Mouse (Mus musculus) lung, embryonic 14.5 days (tissue): ENCODE results near the gene Nexn. TPM values are rescaled to one million over a fixed set of nuclear protein-coding genes. Genes with fewer than 3 reads are reported as not detected.

ENCODE experiments used
- ATAC-seq: fragments of 200-750 bp; cut with Nextera tagmentation; 2 replicates; pipeline ENCODE4 v1.8.0; 2017; ENCODE audit warnings: mild to moderate bottlenecking, moderate TSS enrichment, moderate library complexity; ENCODE audit not compliant: insufficient read depth
- DNase-seq: peaks from one replicate; pipeline ENCODE4 v3.0.0-alpha.2; 2015
- H3K27ac ChIP-seq: fragments of 300-500 bp; sonication (generic); 2 replicates; pipeline ENCODE4 v1.5.1; 2014; ENCODE audit warnings: low read depth, mild to moderate bottlenecking, moderate library complexity
- H3K27me3 ChIP-seq: fragments of 300-500 bp; sonication (generic); 2 replicates; pipeline ENCODE4 v1.6.1; 2014; ENCODE audit warnings: low read length, control low read depth; ENCODE audit not compliant: insufficient read depth
- H3K36me3 ChIP-seq: fragments of 300-500 bp; sonication (generic); 2 replicates; pipeline ENCODE4 v1.6.1; 2014; ENCODE audit warnings: control low read depth; ENCODE audit not compliant: insufficient read depth
- H3K4me1 ChIP-seq: fragments of 300-500 bp; sonication (generic); 2 replicates; pipeline ENCODE4 v1.6.1; 2014; ENCODE audit warnings: antibody characterized with exemption, control low read depth; ENCODE audit not compliant: insufficient read depth
- H3K4me2 ChIP-seq: fragments of 300-500 bp; sonication (generic); 2 replicates; pipeline ENCODE4 v1.6.1; 2014; ENCODE audit warnings: mild to moderate bottlenecking
- H3K4me3 ChIP-seq: fragments of 300-500 bp; sonication (generic); 2 replicates; pipeline ENCODE4 v1.5.1; 2014; ENCODE audit warnings: low read depth, low read length
- H3K9ac ChIP-seq: fragments of 300-500 bp; sonication (generic); 2 replicates; pipeline ENCODE4 v1.6.1; 2014
- H3K9me3 ChIP-seq: fragments of 300-500 bp; sonication (generic); 2 replicates; pipeline ENCODE4 v1.6.1; 2016; ENCODE audit warnings: low read depth, low read length, control low read depth
- CTCF ChIP-seq: IDR thresholded peaks from 2 replicates; pipeline ENCODE4 v1.5.1; 2016; ENCODE audit warnings: antibody characterized with exemption, low read depth
- WGBS: fragments of 180-500 bp; shearing (Covaris S2); extraction: QIAGEN DNeasy Blood & Tissue Kit; methylation state at CpG from one replicate; pipeline ENCODE4 v1.1.7; 2014; 5-methylcytosine and 5-hydroxymethylcytosine counted together
- polyA plus RNA-seq: library from polyadenylated mRNA; unstranded; fragments of >200 nt; fragmentation: Nextera tagmentation; extraction: Ambion mirVana; gene quantifications from 2 replicates; pipeline ENCODE4 v1.2.1, GENCODE M21; 2014

Gene Nexn
- polyA plus RNA-seq, 1 experiment from 2014 or later: 72.6 TPM

DNA sequence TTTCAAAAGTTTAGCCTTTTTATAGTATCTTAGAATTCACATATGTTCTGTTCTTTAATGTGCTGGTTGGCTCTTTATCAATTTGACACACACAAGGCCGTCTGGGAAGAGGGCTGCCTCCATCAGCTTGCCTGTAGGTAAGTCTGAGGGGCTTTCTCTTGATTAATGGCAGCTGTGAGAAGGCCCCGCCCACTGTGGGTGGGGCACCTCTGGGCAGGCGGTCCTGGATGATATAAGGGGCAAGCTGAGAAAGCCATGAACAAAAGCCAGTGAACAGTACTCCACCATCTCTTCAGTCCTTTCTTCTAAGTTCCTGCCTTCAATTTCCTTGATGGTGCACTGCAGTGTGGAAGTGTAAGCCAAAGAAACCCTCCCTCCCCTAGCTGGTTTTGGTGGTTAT lies 16.0 kb upstream of the Nexn start:
- ATAC-seq: no peak
- Histone ChIP-seq H3K4me1 (no peaks in the 10 kb centered on the region), H3K9me3 (no peaks in the 10 kb centered on the region), H3K9ac (no peak overlapping the region), H3K27ac (no peak overlapping the region), H3K27me3 (no peaks in the 10 kb centered on the region), H3K36me3 (peaks cover 25% of the 10 kb centered on the region), H3K4me2 (no peak overlapping the region), H3K4me3 (no peak overlapping the region)
- 29% methylated on average over 3 of the region's 3 CpGs for WGBS
- TF ChIP-seq CTCF: no peak
- DNase-seq: no peak

DNA sequence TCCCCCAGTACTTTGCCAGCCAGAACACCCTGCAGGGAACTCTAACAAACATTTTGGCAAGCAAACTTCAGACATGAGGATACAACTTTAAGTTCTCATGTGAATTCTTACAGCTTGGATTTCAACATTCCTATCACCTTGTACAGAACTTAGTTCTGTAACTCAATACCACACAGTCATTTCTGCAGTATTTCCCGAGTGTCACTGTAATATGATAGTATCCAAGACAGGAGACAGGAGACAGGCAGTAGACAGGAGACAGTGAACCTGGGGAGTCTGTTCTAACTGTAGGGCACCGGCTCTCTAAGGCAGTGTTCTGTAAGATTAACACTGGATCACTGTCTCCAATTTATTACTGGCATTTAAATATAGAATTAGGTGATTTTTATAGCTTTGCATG lies 12.3 kb upstream of the Nexn start:
- Histone ChIP-seq H3K4me3 (no peak overlapping the region), H3K4me1 (no peaks in the 10 kb centered on the region), H3K27me3 (no peaks in the 10 kb centered on the region), H3K9ac (no peak overlapping the region), H3K36me3 (peaks cover 20% of the 10 kb centered on the region), H3K9me3 (no peaks in the 10 kb centered on the region), H3K4me2 (no peak overlapping the region), H3K27ac (no peak overlapping the region)
- WGBS: 31% methylated on average over 2 of the region's 2 CpGs
- DNase-seq: no peak
- no peak for TF ChIP-seq CTCF
- no peak for ATAC-seq

DNA sequence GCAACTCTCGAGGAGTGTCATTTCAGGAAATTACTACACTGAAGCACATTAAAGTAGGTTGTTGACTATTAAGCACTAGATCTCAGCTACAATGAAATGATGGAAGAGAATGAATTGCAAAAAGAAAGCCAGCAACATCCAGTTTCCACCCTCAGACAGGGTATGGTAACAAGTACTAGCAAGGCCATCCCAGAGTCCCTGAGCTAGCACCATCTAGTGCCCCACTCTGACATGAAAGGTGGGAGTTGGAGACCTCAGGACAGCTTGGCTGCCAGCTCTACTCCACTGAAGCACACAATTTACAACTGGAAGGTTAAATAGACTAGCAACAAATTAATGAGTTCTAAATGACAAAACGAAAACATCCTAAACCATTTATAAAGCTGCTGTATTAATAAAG lies 11.8 kb upstream of the Nexn start:
- no peaks in the 10 kb centered on the region for H3K27me3 ChIP-seq
- H3K9me3 ChIP-seq: no peaks in the 10 kb centered on the region
- ATAC-seq (no peak), DNase-seq (no peak)
- no peak for TF ChIP-seq CTCF
- H3K36me3 ChIP-seq: peaks cover 17% of the 10 kb centered on the region
- no peaks in the 10 kb centered on the region for H3K4me1 ChIP-seq
- WGBS: 77% methylated on average over 2 of the region's 2 CpGs
- no peak overlapping the region for H3K9ac ChIP-seq
- no peak overlapping the region for H3K4me2 ChIP-seq
- no peak overlapping the region for H3K4me3 ChIP-seq
- no peak overlapping the region for H3K27ac ChIP-seq

DNA sequence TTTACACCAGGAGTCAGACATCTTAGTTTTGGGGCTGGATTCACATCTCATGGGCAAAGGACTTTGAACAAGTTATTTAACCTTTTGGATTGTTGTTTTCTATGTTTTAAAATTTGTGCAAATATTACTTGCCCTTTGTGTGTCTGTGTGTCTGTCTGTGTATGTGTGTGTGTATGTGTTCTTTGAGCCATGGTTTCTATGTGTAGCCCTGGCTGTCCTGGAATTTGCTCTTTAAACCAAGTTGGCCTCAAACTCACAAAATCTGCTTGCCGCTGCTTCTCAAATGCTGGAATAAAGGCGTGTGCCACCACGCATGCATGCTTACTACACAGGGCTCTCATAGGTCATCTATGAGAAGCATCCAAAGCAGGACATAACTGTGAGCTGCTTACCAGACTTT lies 10.8 kb upstream of the Nexn start:
- Histone ChIP-seq H3K9ac (no peak overlapping the region), H3K27me3 (no peaks in the 10 kb centered on the region), H3K4me1 (no peaks in the 10 kb centered on the region), H3K9me3 (no peaks in the 10 kb centered on the region), H3K36me3 (peaks cover 8% of the 10 kb centered on the region), H3K27ac (no peak overlapping the region), H3K4me2 (no peak overlapping the region), H3K4me3 (no peak overlapping the region)
- 93% methylated on average over 3 of the region's 3 CpGs for WGBS
- DNase-seq (no peak), ATAC-seq (no peak)
- TF ChIP-seq CTCF: no peak

- ATAC-seq: no peak
- WGBS: 70% methylated on average over 8 of the region's 8 CpGs
- TF ChIP-seq CTCF: no peak
- no peak overlapping the region for H3K4me2 ChIP-seq
- H3K36me3 ChIP-seq: peaks cover 7% of the 10 kb centered on the region
- H3K9me3 ChIP-seq: no peaks in the 10 kb centered on the region
- no peaks in the 10 kb centered on the region for H3K27me3 ChIP-seq
- H3K9ac ChIP-seq: no peak overlapping the region
- no peak overlapping the region; the same call in 1 of the 2 replicates for H3K27ac ChIP-seq
- H3K4me3 ChIP-seq: no peak overlapping the region
- DNase-seq: no peak
- H3K4me1 ChIP-seq: no peaks in the 10 kb centered on the region
These were observed 8.9 kb upstream of the Nexn start for GRCm38 (mm10) chr3:152275008-152275407.

- DNase-seq: no peak
- no peak; the same call in 1 of the 2 replicates for ATAC-seq
- Histone ChIP-seq H3K27ac (no peak overlapping the region), H3K4me3 (no peak overlapping the region), H3K36me3 (peaks cover 7% of the 10 kb centered on the region), H3K27me3 (no peaks in the 10 kb centered on the region), H3K9ac (no peak overlapping the region), H3K9me3 (no peaks in the 10 kb centered on the region), H3K4me1 (no peaks in the 10 kb centered on the region), H3K4me2 (no peak overlapping the region)
- WGBS: 76% methylated on average over 20 of the region's 20 CpGs
- TF ChIP-seq CTCF: no peak
These were observed 7.0 kb upstream of the Nexn start for GRCm38 (mm10) chr3:152272974-152273685.

DNA sequence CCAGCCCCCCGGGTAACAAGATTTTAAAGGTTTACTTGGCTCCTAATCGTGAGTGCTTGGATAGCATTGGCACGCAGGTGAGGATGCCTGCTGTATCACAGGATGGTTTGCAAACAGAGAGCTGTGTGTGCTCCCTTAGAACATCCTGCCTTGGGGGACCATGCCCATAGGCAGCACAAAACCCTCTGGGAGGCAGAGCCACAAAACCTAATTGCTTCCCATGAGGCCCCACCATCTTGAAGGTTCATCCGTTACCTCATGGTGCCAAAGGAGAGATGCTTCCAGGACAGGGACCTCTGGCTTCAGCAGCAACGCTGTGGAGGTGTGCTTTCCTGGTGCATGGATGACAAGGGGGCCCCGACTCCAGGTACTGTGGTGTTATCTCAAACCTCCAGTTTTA lies 5.7 kb upstream of the Nexn start:
- Histone ChIP-seq H3K9me3 (no peaks in the 10 kb centered on the region), H3K4me1 (no peaks in the 10 kb centered on the region)

More for the DNA sequence above, 5.7 kb upstream of the Nexn start:
- no peak overlapping the region for H3K4me3 ChIP-seq
- no peak for TF ChIP-seq CTCF
- no peak overlapping the region for H3K27ac ChIP-seq
- ATAC-seq (no peak), DNase-seq (no peak)
- H3K36me3 ChIP-seq: peaks cover 7% of the 10 kb centered on the region
- 75% methylated on average over 6 of the region's 6 CpGs for WGBS
- H3K27me3 ChIP-seq: no peaks in the 10 kb centered on the region
- H3K9ac ChIP-seq: no peak overlapping the region
- no peak overlapping the region for H3K4me2 ChIP-seq
